Mouse (Mus musculus): Measurements from ENCODE around the gene Spata2l. TPM values are rescaled to one million over a fixed set of nuclear protein-coding genes. Genes with fewer than 3 reads are reported as not detected.
A peak's percentile ranks its signal among the peaks of the same experiment; 100 is the strongest.
"Not testable (repeated sequence)": the region's sequence is repeated elsewhere in the genome, so short reads cannot be mapped to it uniquely, and the experiment has no call there.

Gene Spata2l
- total RNA-seq, 1 experiment from 2014 or later, result 1.8 TPM

- ATAC-seq (replicated peaks; ENCODE audit: low read depth, poor library complexity, severe bottlenecking), result peak; percentile 49
Observed at GRCm38 (mm10) chr8:123248596-123248995, 12.6 kb upstream of the Spata2l start.

- ATAC-seq (replicated peaks; ENCODE audit: low read depth, poor library complexity, severe bottlenecking), result no peak
Observed at GRCm38 (mm10) chr8:123247748-123248147, 11.7 kb upstream of the Spata2l start.

- ATAC-seq (replicated peaks; ENCODE audit: low read depth, poor library complexity, severe bottlenecking), result no peak
Observed at GRCm38 (mm10) chr8:123245543-123245942, 9.5 kb upstream of the Spata2l start.

GRCm38 (mm10) chr8:123244382-123244781, 8.3 kb upstream of the Spata2l start:
- ATAC-seq (replicated peaks; ENCODE audit: low read depth, poor library complexity, severe bottlenecking), result no peak

GRCm38 (mm10) chr8:123243053-123243452, 7.0 kb upstream of the Spata2l start:
- ATAC-seq (replicated peaks; ENCODE audit: low read depth, poor library complexity, severe bottlenecking), result no peak

GRCm38 (mm10) chr8:123242107-123242923, 6.3 kb upstream of the Spata2l start:
- no peak for ATAC-seq (replicated peaks; ENCODE audit: low read depth, poor library complexity, severe bottlenecking)

- ATAC-seq (replicated peaks; ENCODE audit: low read depth, poor library complexity, severe bottlenecking), result no peak
Observed at GRCm38 (mm10) chr8:123239398-123239797, 3.4 kb upstream of the Spata2l start.

GRCm38 (mm10) chr8:123234918-123235519, 1.0 kb downstream of the Spata2l start:
- ATAC-seq (replicated peaks; ENCODE audit: low read depth, poor library complexity, severe bottlenecking), result no peak

GRCm38 (mm10) chr8:123233760-123234159, 2.3 kb downstream of the Spata2l start:
- ATAC-seq (replicated peaks; ENCODE audit: low read depth, poor library complexity, severe bottlenecking), result no peak

- ATAC-seq (replicated peaks; ENCODE audit: low read depth, poor library complexity, severe bottlenecking), result no peak
Observed at GRCm38 (mm10) chr8:123233300-123233699, 2.7 kb downstream of the Spata2l start.

GRCm38 (mm10) chr8:123232553-123232952, 3.5 kb downstream of the Spata2l start:
- ATAC-seq (replicated peaks; ENCODE audit: low read depth, poor library complexity, severe bottlenecking), result no peak

GRCm38 (mm10) chr8:123231742-123232141, 4.3 kb downstream of the Spata2l start:
- no peak for ATAC-seq (replicated peaks; ENCODE audit: low read depth, poor library complexity, severe bottlenecking)

- ATAC-seq (replicated peaks; ENCODE audit: low read depth, poor library complexity, severe bottlenecking), result not testable (repeated sequence)
Observed at GRCm38 (mm10) chr8:123230326-123230725, 5.7 kb downstream of the Spata2l start.

- no peak for ATAC-seq (replicated peaks; ENCODE audit: low read depth, poor library complexity, severe bottlenecking)
Observed at GRCm38 (mm10) chr8:123228416-123228815, 7.6 kb downstream of the Spata2l start.

GRCm38 (mm10) chr8:123224278-123225266, 11.5 kb downstream of the Spata2l start, which contains the start of gene Cdk10:
TSS of gene Cdk10 (plus strand) at chr8:123224842.
- ATAC-seq (replicated peaks; ENCODE audit: low read depth, poor library complexity, severe bottlenecking), result peak; percentile 93

- ATAC-seq (replicated peaks; ENCODE audit: low read depth, poor library complexity, severe bottlenecking), result no peak
Observed at GRCm38 (mm10) chr8:123220917-123221316, 15.1 kb downstream of the Spata2l start.

- ATAC-seq (replicated peaks; ENCODE audit: low read depth, poor library complexity, severe bottlenecking), result no peak
Observed at GRCm38 (mm10) chr8:123215430-123215829, 20.6 kb downstream of the Spata2l start.

GRCm38 (mm10) chr8:123213118-123213772, 22.8 kb downstream of the Spata2l start:
- ATAC-seq (replicated peaks; ENCODE audit: low read depth, poor library complexity, severe bottlenecking), result no peak

GRCm38 (mm10) chr8:123212321-123213117, 23.5 kb downstream of the Spata2l start, which contains the start of the genes Chmp1a and Spata33:
TSS of gene Chmp1a (minus strand) at chr8:123212763.
TSS of gene Spata33 (plus strand) at chr8:123212832.
- peak; percentile 85 for ATAC-seq (replicated peaks; ENCODE audit: low read depth, poor library complexity, severe bottlenecking)
